Mouse (Mus musculus) retina, postnatal 1 day (tissue): ENCODE measurements around the gene Gpc2.

Source experiments
- DNase-seq: peaks from one replicate; pipeline ENCODE4 v3.0.0-alpha.2; 2012

Gene Gpc2

DNA sequence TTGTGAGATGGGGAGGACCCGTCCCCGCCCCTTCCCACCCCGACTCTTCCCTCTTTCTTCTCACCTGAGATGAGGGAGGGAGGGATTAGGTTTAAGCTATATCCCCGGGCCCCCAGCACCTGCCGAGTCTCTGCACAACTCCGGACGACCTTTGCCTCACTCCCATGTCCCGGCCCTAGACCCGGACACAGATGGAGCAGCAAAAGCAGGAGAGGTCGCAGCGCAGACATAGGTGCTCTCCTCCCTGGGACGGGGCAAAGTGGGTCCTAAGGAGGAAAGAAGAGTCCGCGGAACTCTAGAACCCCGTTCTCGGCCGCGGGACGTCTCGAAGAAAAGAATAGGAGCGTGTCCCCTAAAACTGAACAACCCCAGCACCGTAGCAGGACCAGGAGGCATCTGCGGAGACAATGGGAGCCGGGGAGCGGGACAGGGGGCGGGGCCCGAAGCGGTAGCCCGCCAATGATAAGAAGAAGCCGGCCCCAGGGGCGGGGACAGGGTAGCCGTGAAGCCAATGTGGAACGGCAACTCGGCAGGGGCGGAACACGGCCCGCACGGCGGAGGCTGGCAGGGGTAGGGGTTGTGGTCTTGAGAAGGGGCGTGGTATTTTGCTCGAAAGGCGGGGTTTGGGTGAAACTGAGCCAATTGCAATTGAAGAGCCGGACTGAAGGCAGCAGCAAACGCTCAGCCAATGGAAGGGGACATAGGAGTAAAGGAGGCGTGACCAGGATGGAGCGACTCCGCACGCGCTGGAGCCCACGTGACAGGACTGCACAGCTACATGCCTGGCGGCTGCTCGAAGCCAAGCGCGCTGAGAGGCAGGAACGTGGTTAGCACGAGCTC, at the start of gene Gpc2, which contains the start of the genes Gm43720 and Stag3:
Gene Gpc2 (minus strand): TSS at position 421 of the 840 bp plus-strand sequence.
Gene Gm43720 (minus strand): TSS at position 374 of the 840 bp plus-strand sequence.
Gene Stag3 (plus strand): TSS at position 656 of the 840 bp plus-strand sequence.
- peak; percentile 99 for DNase-seq

DNA sequence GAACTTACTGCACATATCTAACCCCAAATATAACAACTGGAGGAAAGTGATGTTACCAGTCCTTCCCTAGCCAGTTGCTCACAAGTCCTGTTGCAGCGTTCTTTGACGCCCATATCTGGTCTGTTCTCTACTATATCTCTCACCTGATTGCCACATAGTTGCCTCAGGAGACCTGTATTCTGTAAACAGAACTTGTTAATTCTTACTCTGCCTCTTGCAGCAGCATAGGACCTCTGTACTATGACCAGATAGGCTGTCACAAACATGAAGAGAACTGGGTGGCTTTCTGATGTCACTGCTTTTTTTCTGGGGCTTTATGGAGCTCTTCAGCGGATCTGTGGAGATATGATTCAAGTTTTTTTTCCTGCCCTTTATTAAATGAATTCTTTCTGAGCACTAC, 33.0 kb upstream of the Gpc2 start:
- no peak for DNase-seq

DNA sequence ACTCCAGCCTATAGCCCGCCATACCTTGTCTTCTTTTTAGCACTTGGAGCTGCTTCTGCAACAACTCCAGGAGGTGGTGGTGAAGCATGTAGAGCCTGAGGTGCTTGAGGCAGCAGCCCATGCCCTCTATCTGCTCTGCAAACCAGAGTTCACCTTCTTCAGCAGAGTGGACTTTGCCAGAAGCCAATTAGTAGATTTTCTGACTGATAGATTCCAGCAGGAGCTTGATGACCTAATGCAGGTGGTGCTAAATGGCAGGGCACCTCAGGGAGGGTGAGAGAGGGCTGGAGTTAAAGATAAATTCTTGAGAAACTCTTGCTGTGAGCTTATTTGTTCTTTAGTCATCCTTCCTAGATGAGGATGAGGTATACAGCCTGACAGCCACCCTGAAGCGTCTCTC, 19.8 kb upstream of the Gpc2 start:
- no peak for DNase-seq

DNA sequence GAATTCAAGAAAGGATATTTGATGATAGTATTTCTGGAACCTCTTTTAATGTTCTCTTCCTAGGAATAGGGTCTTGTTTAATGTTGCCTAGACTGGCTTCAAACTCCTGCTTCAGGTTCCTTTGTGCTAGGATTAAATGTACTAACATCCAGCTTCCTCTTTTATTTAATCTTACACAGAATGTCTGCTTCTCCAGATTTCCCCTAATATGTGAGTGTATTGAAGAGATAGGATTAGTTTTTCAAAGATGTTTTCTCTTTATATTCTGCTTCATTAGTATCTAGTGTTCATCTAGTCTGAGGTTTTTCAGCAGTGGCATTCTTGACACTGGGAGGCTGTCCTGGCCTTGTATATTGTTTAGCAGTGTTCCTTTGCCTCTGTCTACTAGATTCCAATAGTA, 14.4 kb upstream of the Gpc2 start:
- no peak for DNase-seq

DNA sequence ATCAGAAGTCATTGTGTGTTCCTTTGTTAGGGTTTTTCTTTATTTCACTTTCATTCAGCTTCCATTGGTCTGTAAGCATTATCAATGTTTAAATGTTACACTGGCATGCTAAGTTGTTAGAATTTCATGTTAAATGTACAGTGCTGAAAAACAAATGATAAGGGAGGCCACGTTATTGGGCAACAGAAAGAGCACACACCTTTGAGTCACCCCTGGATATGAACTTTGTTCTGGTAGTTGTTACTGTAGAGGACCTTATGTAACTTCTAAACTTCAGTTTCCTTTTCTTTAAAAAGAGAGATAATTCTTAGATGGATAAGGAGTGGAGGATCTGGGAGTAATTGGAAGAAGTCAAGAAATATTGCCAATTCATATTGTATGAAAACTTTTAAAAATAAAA, 11.8 kb upstream of the Gpc2 start:
- no peak for DNase-seq

DNA sequence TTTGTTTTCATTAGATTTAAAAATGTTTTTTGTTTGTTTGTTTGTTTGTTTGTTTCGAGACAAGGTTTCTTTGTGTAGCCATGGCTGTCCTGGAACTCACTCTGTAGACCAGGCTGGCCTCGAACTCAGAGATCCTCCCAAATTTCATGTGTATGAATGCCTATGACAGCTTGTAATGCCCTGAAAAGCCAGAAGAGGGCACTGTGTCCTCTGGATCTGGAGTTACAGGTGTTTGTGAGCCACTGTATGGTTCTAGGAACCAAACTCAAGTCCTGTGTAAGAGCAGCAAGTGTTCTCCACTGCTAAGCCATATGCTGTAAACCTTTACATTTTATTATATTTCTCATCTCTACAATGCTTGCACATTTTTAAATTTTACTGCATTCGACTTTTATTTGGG, 8.1 kb upstream of the Gpc2 start:
- no peak for DNase-seq

DNA sequence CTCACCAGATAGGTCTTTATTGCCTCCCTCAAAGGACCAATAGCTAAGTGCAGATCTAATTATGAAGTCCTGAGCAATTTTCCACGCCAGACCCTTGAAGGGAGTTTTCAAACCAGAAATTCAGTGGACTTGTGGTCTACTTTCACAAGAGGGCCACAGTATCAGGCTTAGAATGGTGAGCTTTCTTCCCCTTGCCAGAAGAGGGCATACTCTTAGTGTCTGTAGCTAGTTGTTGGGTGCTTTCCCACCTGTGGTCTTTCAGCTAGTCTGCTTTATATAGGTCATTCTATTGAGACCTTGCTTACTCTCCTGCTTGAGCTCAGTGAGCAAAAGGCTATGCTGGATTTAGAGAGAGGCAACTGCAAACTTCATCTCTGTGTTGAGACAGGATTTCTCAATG, 3.7 kb upstream of the Gpc2 start:
- DNase-seq = no peak

DNA sequence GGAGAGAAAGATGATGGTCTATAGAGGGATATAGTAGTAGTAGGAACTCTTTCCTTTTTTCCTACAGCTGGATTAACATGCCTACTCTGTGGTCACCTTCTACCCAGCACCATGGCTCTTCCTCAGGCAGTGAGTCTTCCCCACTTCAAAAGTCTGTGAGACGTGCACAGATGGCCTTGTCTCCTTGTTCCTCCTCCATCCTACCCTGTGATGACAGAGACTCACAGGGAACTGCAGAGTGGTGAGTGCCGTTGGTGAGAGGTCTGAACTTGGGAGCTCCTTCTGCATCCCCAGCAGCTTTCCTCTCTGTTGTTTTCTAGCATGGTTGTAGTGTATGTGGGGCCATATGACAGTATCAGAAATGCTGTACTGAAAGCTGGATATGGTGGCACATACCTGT, 2.0 kb upstream of the Gpc2 start:
- DNase-seq = no peak

DNA sequence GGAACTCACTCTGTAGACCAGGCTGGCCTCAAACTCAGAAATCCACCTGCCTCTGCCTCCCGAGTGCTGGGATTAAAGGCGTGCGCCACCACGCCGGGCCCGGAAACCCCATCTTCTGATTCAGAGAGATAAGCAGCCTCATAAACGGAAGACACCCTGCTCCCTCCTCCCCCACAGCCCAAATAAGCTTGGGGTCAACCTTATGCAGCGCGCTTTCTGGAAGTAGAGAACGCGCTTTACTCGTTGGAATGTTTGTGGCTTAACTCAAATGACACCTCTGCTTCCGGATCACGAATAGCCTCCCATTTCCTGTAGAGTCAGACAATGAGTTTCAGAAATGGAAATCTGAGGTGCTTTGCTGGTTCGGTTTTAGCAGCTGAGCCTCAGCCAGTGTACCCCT, 1.0 kb upstream of the Gpc2 start:
- DNase-seq = no peak

DNA sequence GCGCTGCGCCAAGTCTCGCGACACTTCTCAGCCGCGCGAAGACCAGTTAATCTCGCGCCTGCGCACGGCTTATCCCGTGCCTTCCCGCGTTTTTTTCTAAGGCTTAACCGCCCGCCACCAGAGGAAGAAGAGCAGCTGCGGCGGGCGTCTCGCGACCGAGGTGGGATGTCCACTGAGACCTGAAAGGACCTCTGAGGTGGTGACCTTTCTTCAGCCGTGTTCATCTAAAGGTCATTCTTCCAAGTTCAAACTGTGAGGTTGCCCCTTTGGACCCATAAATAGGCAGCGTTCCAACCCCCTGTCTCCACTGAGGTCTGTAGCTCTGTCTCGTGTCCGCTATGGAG, 592 bp upstream of the Gpc2 start:
- no peak for DNase-seq

DNA sequence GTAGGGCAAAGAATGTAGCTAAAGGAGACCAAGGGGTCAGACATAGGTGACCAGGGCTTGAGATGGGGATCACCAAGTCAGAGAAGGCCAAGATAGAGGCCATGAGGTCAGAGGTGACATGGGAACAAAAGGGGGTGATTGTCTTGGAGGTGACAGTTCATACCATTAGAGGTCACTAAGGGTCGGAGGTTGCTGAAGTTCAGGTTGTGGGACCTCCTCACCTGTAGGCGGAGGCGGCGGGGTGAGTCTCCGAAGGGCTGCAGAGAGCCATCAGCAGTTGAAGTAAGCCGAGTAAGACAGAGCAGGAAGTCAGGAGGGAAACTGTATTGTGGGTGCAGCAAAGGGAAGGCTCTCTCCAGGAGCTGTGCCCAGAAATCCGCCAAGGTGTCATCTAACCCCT, 1.8 kb downstream of the Gpc2 start:
- no peak for DNase-seq

DNA sequence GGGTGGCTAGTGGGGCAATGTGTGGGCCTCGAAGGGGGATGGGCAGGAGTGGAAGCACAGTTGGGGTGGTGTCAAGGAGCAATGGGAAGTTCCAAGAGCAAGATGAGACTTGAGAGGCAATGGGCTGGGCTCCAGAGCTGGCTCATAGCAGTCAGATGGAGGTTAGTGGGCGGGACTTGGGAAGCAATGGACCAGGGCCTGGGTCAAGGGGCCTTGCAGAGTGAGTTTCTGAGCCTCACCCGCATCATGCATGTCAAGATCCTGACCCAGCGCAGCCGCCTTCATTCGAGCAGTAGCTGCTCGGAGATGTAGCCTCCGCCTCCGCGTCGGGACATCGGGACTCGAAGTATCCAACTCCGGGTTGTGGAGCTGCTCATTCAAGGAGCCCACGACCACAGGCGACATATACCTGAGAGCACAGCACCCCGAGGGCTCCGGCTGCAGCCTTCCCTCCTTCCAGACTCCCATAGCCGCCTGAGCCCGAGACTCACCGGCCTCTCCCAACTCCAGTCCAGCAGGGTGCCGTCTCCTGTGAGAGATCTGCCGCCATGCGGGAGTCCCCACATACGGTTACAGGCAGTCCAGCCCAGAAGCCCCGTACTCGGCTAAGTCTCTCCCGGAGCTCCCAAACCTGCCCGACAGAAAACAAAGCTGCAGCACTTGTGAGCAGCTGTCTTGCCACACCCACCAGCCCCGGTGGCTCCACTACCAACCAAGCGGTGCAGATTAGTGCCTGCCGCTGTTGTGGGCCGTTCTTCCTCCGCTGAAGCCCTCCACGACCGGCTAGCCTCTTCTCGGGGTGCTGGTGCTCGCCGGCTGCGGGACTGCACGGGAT, 4.4 kb downstream of the Gpc2 start:
- peak; percentile 46 for DNase-seq

DNA sequence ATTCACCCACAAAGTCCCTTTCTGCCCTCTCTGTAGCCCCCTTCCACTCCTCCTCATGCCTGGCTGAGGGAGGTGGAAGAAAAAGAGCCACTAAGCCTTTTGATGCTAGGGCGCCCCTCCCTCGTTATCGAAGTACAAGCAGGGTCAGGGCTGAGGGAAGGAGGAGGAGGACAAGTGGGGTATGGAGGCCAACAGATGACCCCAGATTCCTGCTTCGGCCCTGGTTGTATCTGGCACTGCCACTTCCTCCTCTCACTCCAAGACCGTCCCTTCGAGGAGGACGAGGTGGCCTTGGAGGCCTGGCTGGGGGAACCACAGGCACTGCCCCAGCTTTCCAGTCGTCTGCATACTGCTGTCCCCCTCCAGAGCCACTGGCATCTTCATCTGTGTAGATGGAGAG, 5.6 kb downstream of the Gpc2 start:
- no peak for DNase-seq

DNA sequence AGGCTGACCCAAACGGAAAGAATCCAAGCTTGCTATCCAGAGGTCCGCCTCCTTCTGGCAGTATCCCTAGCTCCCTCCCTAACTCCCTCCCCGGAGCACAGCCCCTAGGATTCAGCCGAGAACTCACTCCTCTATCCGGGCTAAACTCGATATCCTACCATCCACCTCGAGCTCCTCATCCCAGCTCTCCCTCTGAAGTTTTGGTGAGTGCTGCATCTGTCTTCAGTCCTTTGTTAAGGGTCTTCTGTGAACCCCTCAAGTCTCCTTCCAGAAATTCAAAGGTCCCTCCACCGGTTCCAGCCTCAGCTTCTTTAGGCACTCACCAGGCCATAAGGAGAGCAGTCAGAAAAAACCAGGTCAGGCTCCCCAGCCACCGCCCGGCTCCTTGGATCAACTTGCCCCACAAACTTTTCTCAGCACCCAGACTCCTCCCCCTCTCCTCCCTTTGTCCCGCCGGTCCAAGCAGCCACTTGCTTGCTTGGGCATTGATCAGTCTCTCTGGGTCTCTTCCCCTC, 7.3 kb downstream of the Gpc2 start, which contains the start of gene Gal3st4:
Gene Gal3st4 (minus strand): TSS at position 432 of the 515 bp plus-strand sequence.
- peak; percentile 64 for DNase-seq

DNA sequence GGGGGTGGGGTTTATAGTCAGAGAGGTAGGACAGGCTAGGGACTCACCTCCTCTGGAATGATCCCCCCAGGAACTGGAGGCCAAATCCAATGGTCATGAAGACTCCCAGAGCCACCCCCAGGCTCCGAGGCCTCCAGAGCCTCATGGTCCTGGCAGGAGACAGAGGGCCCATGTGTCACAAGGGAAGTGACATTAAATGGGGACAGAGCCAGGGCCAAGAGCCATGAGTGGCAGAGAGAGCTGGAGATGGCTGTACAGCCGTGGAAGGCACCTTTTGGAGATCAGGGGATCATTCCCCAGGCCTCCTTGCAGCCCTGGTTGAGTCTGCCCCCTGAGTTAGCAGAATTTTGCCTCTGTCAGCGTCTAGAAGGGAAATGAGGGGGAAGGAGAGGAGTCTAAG, 8.6 kb downstream of the Gpc2 start:
- peak; percentile 32 for DNase-seq

DNA sequence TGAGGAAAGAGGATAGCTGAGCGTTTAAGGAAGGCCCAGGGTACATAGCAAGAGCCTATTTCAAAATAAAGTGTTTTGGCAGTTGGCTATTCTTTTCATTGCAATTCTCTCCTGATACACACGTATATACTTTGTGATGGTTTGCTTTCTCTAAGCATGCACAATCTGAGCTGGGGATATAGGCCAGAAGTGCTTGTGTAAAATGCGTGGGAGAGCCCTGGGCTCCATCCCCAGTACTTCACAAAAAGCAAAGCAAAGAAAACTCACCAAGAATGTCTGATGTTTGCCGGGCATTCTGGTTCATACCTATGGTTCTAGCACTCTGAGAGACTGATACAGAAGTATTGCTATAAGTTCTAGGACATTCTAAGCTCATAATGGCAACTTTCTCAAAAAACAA, 10.8 kb downstream of the Gpc2 start:
- DNase-seq = no peak

DNA sequence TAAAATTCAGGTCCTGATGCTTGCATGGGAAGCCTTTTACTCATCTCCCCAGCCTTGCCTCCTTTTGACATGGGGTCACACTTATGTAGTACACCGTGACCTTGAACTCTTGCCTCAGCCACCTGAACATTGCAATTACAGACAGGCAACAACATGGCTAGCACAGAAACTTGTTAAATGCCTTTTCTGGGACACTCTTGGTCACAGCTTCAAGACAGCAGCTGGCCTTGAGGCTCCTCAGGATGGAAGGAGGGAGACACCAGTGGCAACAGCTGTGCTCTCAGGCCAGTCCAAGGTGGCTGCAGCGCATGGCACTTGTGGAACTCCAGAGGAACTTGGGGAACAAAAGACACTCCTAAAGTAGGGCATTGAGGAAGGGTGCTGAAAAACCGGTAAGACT, 12.7 kb downstream of the Gpc2 start:
- no peak for DNase-seq

DNA sequence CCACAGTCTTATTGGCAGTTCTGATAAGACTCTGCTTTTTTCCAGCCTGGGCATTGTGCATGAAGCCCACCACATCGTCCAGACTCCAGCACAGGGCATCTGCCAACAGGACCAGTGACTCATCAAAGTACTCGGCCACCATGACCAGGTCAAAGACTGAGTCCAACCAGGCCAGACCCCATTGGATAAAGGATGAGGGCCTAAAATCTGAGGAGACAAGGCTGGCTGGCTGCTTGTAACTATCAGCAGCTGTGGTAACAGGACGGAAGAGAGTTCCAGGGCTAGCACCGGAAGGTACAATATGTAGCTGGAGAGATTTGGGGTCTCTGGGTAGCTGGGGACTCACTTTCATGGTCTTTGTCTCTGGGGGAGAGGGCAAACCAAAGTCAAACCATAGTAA, 14.1 kb downstream of the Gpc2 start:
- no peak for DNase-seq

DNA sequence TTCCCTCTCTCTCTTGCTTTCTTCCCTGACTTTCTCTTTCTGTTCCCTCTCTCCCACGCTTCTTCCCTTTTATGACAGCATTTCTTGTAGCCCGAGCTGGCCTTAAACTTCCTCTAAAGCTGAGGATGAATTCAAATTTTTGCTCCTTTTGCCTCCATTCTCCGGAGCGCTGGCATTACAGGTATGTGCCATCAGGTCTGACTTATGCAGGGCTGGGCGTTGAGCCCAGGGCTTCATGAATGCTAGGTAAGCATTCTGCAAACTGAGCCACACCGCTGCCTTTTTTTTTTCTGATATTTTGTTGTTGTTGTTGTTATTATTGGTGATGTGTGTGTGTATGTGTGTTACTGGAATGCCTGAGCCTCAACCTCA, 15.6 kb downstream of the Gpc2 start:
- DNase-seq = no peak

DNA sequence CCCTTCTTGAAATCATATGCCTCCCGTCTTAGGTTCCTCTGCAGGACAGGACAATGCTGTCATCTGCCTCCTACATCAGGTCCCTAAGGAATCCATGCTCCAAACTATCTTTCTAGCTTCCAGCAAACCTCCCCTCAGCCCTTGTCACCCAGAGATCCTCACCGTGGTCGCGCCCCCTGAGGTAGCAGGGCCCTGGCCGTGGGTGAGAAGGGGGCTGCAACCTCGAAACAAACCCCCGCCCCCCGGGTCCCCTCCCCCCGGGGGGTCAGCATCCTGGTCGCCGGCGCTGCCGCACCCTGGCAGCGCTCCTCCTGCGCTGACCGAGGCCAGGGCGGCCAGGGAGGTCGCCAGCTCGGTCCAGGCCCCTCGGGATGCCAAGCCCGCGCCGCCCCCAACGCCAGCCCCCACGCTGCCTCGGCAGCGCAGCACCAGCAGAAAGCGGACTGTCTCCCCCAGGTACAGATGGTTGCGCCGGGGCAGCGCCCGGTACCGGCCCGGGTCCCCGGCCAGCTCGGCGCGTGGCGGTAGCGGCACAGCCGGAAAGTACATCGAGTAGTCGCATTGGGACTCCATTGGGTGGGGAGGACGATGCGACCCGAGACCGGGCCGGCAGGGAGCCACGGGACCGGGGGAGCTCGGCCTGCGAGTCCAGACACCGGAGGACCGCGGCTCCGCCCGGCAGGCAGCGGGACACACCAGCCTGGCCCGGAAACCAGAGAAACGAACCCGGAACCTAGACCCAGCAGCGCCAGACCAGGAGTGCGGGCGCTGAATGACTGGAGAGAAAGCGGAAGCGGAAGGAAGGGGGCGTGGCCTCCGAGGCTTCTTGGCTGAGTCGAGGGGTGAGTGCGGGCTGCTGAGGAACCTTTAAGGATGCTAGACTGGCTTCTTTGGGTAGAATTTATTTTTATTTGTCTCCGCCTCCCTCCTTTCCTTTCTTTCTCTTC, 16.3 kb downstream of the Gpc2 start, which contains the start of gene BC037034:
Gene BC037034 (minus strand): TSS at position 774 of the 947 bp plus-strand sequence.
- peak; percentile 92 for DNase-seq

DNA sequence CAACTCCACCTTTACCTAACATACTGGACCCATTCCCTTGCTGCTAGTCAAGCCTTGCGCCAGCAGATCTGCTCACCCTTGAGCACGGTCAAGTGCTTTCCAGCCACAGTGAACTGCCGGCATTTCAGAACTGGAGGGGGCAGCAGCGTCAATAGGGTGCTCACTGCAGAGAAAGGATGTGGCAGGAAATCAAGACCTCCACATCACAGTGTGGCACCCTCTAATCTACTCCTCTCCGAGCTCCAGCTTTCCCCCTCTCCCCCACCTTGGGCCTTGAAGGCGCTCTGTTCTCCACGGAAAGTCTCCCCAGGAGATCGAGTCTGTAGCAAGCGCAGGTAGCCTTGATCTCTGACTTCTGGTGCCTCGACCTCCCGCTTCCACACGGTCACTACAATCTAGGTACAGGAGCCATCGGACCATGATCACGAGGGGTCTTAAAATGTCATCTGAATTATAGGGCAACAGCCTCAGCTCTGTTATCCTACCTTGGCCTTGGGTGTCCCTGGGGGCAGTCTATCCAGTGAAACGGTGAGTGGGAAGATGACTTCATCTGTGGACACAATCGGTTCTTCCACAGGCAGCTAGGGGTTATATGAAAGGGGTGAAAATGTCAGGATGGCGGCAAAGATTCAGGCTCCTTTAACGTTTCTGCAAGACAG, 17.1 kb downstream of the Gpc2 start:
- DNase-seq = no peak

DNA sequence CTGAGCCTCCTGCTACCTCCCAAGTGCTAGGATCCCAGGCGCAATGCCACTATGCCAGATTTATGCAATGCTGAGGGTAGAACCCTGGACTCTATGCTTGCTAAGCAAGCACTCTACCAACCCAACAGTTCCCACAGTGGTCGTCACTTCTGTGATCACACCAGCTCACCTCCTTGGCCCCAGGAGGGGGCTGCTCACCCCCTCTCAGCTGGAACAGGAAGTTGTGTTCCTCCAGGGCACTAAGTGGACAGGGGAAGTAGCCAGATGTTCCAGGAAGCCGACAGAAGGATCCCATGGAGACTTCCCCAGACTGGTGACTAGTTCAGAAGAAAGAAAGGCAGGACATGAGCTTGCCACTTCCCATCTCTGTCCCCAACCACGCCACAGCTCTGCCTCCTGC, 17.8 kb downstream of the Gpc2 start:
- DNase-seq = no peak
